Comparison of ENCODE assay signal across 8 mouse cellular contexts in genomic region chr13:63566018-63567015, GRCm38 (mm10). TPM values are rescaled to one million over a fixed set of nuclear protein-coding genes. Genes with fewer than 3 reads are reported as not detected.
DNase-seq lines count a peak whose midpoint lies in the region; ATAC-seq lines count a peak whose summit lies in the region.

No protein-coding gene starts in this region.

- H3K4me2 ChIP-seq in limb, embryonic 12.5 days: peak overlapping the region; percentile 97
- peak overlapping the region; percentile 100 for H3K4me2 ChIP-seq in midbrain, embryonic 14.5 days (ENCODE audit: low read length)

- peak overlapping the region; percentile 100 for H3K9ac ChIP-seq in limb, embryonic 12.5 days (replicated peaks)
- peak overlapping the region; percentile 89 for H3K9ac ChIP-seq in midbrain, embryonic 14.5 days (replicated peaks; ENCODE audit: low read length)

- 0 out of 2 replicates have a peak, but pooled peaks cover under 1% of the 10 kb centered on the region for H3K36me3 ChIP-seq in limb, embryonic 12.5 days
- H3K36me3 ChIP-seq in midbrain, embryonic 14.5 days (ENCODE audit: control insufficient read depth, insufficient read depth, low read length): no peaks in the 10 kb centered on the region

- peak; percentile 89 for DNase-seq in layer of hippocampus, adult 11-12 months (ENCODE audit: low spot score)
- no peak for DNase-seq in layer of hippocampus, adult 9-10 months (ENCODE audit: low spot score)
- DNase-seq in embryo, embryonic 9.5 days (ENCODE audit: extremely low spot score): peak; percentile 94
- DNase-seq in gastrocnemius, postnatal 4 days (ENCODE audit: low spot score in 2 of 2): peak; percentile 56 to 78
- DNase-seq in kidney, adult 11 months: peak; percentile 86
- peak; percentile 95 for DNase-seq in midbrain, embryonic 14.5 days
- DNase-seq in spleen, postnatal 10 days (ENCODE audit: low spot score in 2 of 2): peak; percentile 12 to 77

- peaks cover 39% of the 10 kb centered on the region for H3K4me1 ChIP-seq in limb, embryonic 12.5 days (replicated peaks)
- H3K4me1 ChIP-seq in midbrain, embryonic 14.5 days (ENCODE audit: control insufficient read depth, insufficient read depth, low read length): peaks cover 17% of the 10 kb centered on the region

- H3K27me3 ChIP-seq in limb, embryonic 12.5 days: peaks cover 14% of the 10 kb centered on the region
- peaks cover 30% of the 10 kb centered on the region for H3K27me3 ChIP-seq in midbrain, embryonic 14.5 days (ENCODE audit: control insufficient read depth, insufficient read depth, low read length)

- H3K27ac ChIP-seq in limb, embryonic 12.5 days: peak overlapping the region; percentile 100
- H3K27ac ChIP-seq in midbrain, embryonic 14.5 days (replicated peaks; ENCODE audit: low read depth, low read length): peak overlapping the region; percentile 97

- no peaks in the 10 kb centered on the region for H3K9me3 ChIP-seq in limb, embryonic 12.5 days
- no peaks in the 10 kb centered on the region for H3K9me3 ChIP-seq in midbrain, embryonic 14.5 days (ENCODE audit: control insufficient read depth, low read length)

- WGBS in limb, embryonic 12.5 days: under 1% methylated on average over 46 of the region's 46 CpGs
- WGBS in midbrain, embryonic 14.5 days: under 1% methylated on average over 46 of the region's 46 CpGs

- peak overlapping the region; percentile 98 for H3K4me3 ChIP-seq in limb, embryonic 12.5 days (replicated peaks)
- H3K4me3 ChIP-seq in midbrain, embryonic 14.5 days (replicated peaks; ENCODE audit: low read depth, low read length): peak overlapping the region; percentile 82

- peak; percentile 49 for ATAC-seq in limb, embryonic 12.5 days (ENCODE audit: insufficient number of reproducible peaks, insufficient read depth, low FRiP score, low TSS enrichment, low read depth)
- peak; percentile 66 for ATAC-seq in midbrain, embryonic 14.5 days (ENCODE audit: low FRiP score, low TSS enrichment)

RNA-seq across cellular contexts. Expression of gene Ptch1, which starts 7.1 kb away (rescaled TPM):
- total RNA-seq in gastrocnemius, postnatal 4 days (2021): 10 to 100 TPM; 23.4 to 24.1 TPM
- polyA plus RNA-seq in limb, embryonic 12.5 days (2016; fragmentation: Nextera tagmentation; extraction: Ambion mirVana): 21.6 and 23.0 TPM in 2 replicates
- polyA plus RNA-seq in midbrain, embryonic 14.5 days (2014; fragmentation: Nextera tagmentation; extraction: Ambion mirVana): 17.4 and 17.8 TPM in 2 replicates
